Mouse (Mus musculus) MN1 (cell line): ENCODE results near the gene Sema6b.

Experiments
- DNase-seq: peaks from one replicate; pipeline ENCODE4 v3.0.0-alpha.2; 2016; ENCODE audit warnings: low spot score

The Sema6b gene

DNA sequence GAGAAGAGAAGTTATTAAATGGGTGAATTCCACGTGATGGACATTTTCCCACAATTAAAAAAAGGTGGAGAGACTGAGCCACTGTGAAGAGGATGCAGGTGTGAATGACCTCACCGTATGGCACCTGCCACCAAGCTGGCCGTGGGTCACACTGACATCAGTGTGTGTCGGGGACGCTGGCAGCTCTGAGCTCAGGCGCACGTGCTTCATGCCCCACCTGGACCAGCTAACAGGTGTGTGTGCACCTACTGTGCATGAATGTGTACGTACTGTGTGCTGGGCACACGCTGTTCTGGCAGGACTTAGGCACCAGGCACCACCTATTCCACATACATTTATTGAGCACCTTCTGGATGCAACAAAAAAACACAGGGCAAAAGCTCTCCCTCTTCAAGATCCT is 4.4 kb upstream of the Sema6b start:
- no peak for DNase-seq

DNA sequence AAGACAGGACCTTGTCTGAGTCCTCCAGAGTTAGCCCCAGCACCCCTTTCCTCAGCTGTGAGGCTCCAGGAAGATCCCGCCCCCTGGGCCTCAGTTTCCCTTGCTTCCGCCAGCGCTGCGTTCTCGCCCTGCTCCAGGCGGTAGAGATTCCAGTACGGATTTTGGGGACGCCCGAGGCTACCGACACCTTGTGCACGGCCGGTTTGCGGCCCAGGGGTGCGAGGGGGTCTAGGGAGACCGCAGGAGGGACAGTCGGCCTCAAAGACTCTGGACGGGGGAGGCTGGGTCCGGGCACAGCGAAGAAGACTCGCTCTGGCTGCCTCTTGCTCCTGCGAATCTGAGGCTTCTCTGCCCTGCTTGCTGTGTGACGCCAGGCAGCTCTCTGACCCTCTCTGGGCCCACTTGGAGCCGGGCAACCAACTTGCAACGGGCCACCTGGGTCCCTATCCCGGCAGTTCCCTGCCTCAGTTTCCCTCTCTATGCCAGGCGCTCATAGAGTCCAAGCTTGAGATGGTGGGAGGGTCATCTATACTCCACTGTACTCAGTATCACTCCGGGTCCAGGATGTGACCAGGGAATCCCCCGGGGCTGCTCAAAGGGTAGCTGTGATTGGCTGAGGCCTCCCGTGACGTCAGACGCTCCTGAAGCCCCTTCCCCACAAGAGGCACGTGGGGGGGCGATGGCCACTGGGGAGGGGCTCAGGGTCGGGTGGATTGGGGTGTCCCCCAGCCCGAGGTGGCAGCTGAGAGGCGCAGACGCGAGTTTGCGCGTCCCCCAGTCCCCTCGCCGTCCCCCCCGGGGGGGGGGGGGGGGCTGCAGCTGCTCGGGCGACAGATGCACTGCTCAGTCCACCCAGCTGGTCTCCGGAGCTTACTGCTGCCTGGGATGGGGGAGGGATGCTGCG is 1.8 kb upstream of the Sema6b start:
- DNase-seq, result no peak

GRCm38 (mm10) chr17:56139355-56139754 is 788 bp downstream of the Sema6b start:
- DNase-seq, result no peak

DNA sequence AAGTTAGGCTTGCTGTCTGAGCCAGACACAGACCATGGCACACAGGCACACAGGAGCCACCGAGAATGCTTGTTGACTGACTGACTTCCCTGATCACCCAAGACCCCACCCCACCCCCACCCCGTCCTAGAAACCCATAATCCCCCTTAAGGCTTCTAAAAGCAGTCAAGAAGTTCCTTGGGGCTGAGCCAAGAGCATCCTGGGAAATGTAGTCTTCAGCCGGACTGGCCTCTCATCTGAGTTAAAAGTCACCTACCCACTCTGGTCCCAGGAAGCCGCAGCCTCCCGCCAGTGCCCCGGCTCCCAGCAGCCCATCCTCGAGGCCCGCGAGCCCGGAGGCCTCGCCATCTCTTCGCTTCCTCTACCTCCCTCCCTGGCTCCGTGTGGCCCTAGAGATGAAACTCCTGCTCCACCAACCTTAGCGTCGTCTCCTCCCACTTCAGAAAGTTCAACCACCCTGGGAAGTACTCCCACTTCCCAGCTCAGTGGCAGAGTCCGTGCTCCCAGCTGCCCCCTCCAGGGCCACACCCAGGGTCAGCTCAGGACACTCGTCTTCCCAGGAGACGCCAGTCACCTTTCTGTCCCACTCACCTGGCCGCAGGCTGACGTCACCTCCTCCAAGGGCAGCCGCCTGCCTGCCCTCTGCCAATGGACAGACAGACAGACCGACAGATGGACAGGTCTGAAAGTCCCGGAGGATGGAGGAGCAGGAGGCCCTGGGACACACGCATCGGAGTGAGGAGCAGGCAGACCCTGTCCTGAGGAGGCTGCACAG is 2.1 kb downstream of the Sema6b start:
- no peak for DNase-seq

DNA sequence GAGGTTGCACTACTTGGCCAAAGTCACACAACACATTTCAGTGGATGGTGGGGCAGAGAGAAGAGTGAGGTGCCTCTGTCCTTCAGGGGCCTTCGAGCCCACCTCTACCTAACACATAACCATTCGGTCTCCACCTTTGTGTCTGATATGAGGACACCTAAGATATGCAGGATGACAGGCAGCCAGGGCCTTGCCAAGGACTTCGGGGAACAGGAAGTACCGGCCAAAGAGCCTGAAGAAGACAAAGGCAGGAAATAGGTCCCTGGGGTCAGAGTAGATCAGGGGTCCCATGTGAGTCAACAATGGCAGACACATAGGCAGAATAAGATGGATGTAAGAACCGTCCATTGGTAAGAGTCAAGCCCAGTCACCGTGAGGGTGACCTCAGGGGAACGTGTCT is 3.6 kb downstream of the Sema6b start:
- no peak for DNase-seq

DNA sequence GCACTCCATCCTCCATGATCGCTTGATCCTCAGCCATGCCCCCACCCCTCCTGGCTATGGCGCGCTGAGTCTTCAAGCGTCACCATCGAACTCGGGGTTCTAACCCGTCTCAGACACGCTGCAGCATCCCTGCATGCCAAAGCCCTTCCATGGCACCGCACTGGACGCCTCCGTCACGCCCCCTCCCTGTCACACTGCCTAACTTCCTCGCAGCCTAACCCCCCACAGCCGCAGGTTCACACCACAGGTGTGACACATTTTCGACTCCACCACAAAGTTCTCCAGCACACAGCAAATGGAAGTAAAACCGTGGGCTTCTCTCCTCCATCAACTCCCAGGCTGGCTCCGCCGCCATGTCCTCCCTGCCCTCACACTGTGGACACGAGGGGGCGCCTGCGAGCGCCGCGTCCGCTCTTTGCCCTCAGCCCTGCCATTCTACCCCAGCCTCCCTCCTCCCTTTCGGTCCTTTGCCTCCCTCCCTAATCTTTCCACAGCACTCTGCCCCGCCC is 5.6 kb downstream of the Sema6b start:
- peak; percentile 74 for DNase-seq

DNA sequence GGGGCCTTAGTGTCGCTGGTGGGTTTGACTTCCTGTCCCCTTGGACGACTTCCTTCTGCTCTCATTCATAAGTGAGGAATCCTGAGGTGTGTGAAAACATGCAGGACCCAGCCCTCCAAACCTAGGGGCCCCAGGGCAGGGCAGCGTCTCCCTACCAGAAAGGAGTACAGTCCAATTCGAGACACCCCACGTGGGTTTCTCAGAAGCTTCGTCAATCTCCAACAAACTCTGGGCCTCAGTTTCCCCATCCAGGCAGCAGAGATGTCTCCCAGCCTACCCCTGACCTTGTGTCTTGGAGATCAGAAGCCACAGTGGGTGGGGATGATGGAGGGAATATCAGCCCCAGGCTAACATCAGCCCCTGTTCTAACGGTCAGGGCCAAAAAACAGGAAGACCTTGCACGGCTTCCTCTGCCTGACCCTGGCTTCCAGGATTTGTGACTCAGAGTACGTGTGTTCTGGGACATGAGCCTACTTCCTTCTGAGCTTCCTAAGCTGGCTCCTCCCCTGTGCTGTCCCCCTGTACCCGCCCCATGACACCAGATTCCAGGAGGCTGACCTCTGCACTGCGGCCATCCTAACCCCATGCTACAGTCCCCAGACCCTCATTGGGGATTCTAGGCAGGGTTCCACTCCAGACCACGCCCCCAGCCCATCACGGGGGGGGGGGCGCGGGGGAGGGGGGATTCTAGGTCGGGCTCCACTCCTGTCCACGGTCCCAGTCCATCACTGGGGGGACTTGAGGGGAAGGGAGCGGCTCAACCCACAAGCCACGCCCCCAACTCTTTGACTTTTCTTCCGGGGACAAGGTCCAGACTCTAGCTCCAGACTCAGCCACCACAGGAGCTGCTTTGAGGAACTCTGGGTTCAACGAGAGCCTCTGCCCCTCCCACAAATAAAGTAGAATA is 6.4 kb downstream of the Sema6b start:
- DNase-seq, result peak; percentile 74

- DNase-seq, result peak; percentile 70
Observed at GRCm38 (mm10) chr17:56132661-56133060, 7.5 kb downstream of the Sema6b start.

DNA sequence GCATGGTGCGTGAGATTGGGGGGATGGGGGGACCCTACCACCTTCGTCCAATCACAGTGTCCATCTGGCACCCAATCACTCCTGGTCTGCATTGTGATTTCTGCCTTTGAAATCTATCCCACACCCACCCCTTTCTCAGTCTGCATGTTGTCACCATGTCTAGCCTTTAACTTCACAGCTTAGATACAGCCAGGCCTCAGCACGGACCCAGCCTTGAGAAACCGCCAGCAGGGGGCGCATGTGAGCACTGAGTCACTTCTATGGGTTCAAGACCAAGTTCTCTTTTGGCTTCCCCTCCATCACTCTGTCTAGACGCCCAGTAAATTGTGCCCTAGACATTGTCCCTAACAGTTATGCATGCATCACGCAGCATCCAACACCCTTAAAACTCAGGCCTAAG is 8.3 kb downstream of the Sema6b start:
- peak; percentile 69 for DNase-seq

DNA sequence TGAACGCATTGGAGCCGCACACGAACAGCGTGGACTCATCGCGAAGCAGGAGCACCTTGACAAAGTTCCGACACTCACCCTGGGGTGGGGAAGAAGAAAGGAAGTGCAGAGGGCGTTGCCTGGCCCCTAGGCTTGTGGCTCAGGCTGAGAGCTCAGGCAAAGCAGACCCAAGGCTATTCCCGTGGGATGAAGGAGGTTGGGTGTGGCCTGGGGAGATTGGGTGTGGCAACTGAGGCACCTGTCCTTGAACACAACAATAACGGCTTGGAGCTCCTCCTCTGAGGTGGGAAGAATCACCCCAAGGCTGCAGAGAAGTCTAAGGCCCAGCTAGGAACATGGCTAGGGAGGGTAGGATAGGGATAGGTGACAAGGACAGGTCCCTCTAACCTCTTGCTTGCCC is 9.0 kb downstream of the Sema6b start:
- DNase-seq, result no peak

GRCm38 (mm10) chr17:56128246-56128645 is 11.9 kb downstream of the Sema6b start:
- DNase-seq, result no peak

GRCm38 (mm10) chr17:56126175-56126574 is 14.0 kb downstream of the Sema6b start:
- no peak for DNase-seq

GRCm38 (mm10) chr17:56125276-56125630 is 14.9 kb downstream of the Sema6b start:
- DNase-seq, result no peak

GRCm38 (mm10) chr17:56124377-56125275 is 15.5 kb downstream of the Sema6b start:
- DNase-seq, result peak; percentile 56

DNA sequence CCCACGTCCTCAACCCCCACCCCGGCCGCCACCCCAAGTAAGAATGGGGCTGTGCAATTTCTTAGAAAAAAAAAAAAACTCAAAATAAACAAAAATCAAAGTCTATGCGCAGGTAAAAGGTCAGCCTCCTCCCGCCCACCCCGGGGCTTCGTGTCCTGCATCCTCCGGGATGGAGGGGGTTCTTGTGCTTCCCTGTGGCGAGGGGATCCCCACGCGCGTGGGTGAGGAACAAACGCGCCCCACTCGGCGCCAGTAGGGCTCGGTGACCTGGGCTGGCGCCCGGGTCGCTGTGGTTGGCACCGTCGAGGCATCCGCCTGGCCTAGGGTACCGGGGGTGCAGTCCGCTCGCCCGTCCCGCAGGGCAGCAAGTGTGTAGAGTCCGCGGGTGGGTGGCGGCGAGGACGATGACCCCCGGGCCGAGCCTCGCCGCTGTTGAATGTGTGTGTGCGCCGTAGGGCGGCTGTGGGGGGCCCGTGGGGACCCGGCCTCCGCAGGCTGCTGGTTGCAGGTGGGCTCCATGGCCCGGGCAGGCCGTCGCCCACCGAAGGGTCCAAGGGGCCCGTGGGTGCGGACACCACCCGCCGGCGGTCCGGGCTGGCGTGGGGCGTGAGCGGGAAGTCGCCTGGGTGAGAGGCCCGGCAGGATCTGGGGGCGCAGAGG is 16.3 kb downstream of the Sema6b start:
- DNase-seq, result no peak

DNA sequence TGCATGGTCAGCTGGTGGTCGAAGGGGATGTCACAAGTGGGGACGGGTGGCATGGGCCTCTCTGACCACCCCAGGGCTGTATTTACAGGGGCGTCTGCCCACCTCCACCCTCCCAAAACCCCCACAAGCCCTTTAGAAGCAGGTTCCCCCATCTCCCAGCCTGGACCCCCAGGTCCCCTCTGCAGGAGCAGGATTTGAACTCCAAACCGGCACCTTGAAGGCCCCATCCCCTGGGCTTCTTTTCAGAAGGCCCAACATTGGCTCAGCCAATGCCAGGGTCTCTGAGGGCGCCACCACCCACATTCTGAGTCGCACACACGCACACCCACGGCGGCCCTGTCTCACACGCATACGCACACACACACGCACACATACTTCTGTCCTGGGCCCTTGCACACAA is 17.0 kb downstream of the Sema6b start:
- DNase-seq, result no peak

GRCm38 (mm10) chr17:56121826-56122225 is 18.3 kb downstream of the Sema6b start, which contains the start of gene Lrg1:
Gene Lrg1 (minus strand): TSS chr17:56122001.
- no peak for DNase-seq

- peak; percentile 60 for DNase-seq
Observed at GRCm38 (mm10) chr17:56119981-56120880, 19.9 kb downstream of the Sema6b start.

DNA sequence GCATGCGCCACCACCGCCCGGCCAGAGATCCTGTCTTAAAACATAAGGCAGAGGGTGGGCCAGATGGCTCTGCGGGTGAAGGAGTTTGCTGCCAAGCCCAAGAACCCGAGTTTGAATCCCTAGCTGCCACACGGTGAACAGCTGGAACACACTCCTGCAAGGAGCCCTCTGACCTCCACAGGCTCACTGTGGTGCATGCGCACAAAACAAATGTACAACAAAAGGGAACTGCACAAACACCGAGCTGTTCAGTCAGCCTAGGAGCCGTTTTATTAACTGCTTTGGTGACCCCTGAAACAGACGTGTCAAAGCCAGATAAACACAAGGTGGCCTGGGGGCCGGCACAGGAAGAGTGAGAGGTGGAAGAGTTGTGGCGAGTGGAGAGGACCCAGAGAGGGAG is 20.7 kb downstream of the Sema6b start:
- DNase-seq, result peak; percentile 39
